Comparison of ENCODE assay signal across 8 mouse cellular contexts in genomic region chr5:88765587-88765986, GRCm38 (mm10). TPM values are rescaled to one million over a fixed set of nuclear protein-coding genes. Genes with fewer than 3 reads are reported as not detected.
A peak's percentile ranks its signal among the peaks of the same experiment; 100 is the strongest.
DNase-seq lines count a peak whose midpoint lies in the region; ATAC-seq and TF ChIP-seq lines count a peak whose summit lies in the region.

No protein-coding gene starts in this region.

- H3K9ac ChIP-seq in kidney, embryonic 16.5 days (replicated peaks; ENCODE audit: low read length): peak overlapping the region; percentile 91
- H3K9ac ChIP-seq in hindbrain, embryonic 16.5 days (ENCODE audit: low read depth, low read length): peak overlapping the region; percentile 85
- H3K9ac ChIP-seq in midbrain, postnatal 0 days (replicated peaks; ENCODE audit: low read length, poor library complexity, severe bottlenecking): peak overlapping the region; percentile 76

- no peaks in the 10 kb centered on the region for H3K27me3 ChIP-seq in kidney, embryonic 16.5 days (ENCODE audit: insufficient read depth, low read length)
- H3K27me3 ChIP-seq in hindbrain, embryonic 16.5 days (replicated peaks; ENCODE audit: control insufficient read depth, insufficient read depth, low read length): no peaks in the 10 kb centered on the region
- no peaks in the 10 kb centered on the region for H3K27me3 ChIP-seq in midbrain, postnatal 0 days (ENCODE audit: insufficient read depth, low read length)

- intact Hi-C loops in left cerebral cortex, postnatal 10 days (cut with DNase I): loop anchor here (5.0 kb wide), 1 partner anchor 88 kb away; the partner anchor contains the start of gene Grsf1

- H3K4me3 ChIP-seq in kidney, embryonic 16.5 days (ENCODE audit: low read length): peak overlapping the region; percentile 87
- H3K4me3 ChIP-seq in hindbrain, embryonic 16.5 days (ENCODE audit: low read length): peak overlapping the region; percentile 92
- peak overlapping the region; percentile 82 for H3K4me3 ChIP-seq in midbrain, postnatal 0 days (ENCODE audit: low read depth, low read length)

- no peaks in the 10 kb centered on the region for H3K9me3 ChIP-seq in kidney, embryonic 16.5 days (ENCODE audit: low read length)
- H3K9me3 ChIP-seq in hindbrain, embryonic 16.5 days (ENCODE audit: control insufficient read depth, low read length): no peaks in the 10 kb centered on the region
- H3K9me3 ChIP-seq in midbrain, postnatal 0 days (ENCODE audit: low read length): no peaks in the 10 kb centered on the region

- 9% methylated on average over 6 of the region's 6 CpGs for WGBS in kidney, embryonic 16.5 days
- 9% methylated on average over 6 of the region's 6 CpGs for WGBS in hindbrain, embryonic 16.5 days
- WGBS in midbrain, postnatal 0 days: 5% methylated on average over 6 of the region's 6 CpGs

- peaks cover 14% of the 10 kb centered on the region; the same call in 1 of the 2 replicates for H3K4me1 ChIP-seq in kidney, embryonic 16.5 days (ENCODE audit: insufficient read depth, low read length)
- H3K4me1 ChIP-seq in hindbrain, embryonic 16.5 days (ENCODE audit: control insufficient read depth, insufficient read depth, low read depth, low read length): peaks cover 12% of the 10 kb centered on the region
- no peaks in the 10 kb centered on the region for H3K4me1 ChIP-seq in midbrain, postnatal 0 days (ENCODE audit: insufficient read depth, low read length)

- H3K36me3 ChIP-seq in kidney, embryonic 16.5 days (ENCODE audit: insufficient read depth, low read length): peaks cover 3% of the 10 kb centered on the region; the same call in 1 of the 2 replicates
- peaks cover 6% of the 10 kb centered on the region; the same call in 1 of the 2 replicates for H3K36me3 ChIP-seq in hindbrain, embryonic 16.5 days (ENCODE audit: control insufficient read depth, insufficient read depth, low read length)
- no peaks in the 10 kb centered on the region; the same call in 1 of the 2 replicates for H3K36me3 ChIP-seq in midbrain, postnatal 0 days (ENCODE audit: insufficient read depth, low read length)

- TF ChIP-seq CTCF in midbrain, postnatal 0 days (IDR thresholded peaks at IDR 0.05): no peak

- peak overlapping the region; percentile 72 for H3K4me2 ChIP-seq in kidney, embryonic 16.5 days (replicated peaks; ENCODE audit: low read depth, low read length)
- peak overlapping the region; percentile 54 for H3K4me2 ChIP-seq in hindbrain, embryonic 16.5 days (ENCODE audit: low read length)
- peak overlapping the region; percentile 69 for H3K4me2 ChIP-seq in midbrain, postnatal 0 days (ENCODE audit: low read depth, low read length, poor library complexity, severe bottlenecking)

- no peak for DNase-seq in kidney, adult 11 months
- DNase-seq in c-Kit-positive CD71-positive TER-119-negative erythroid progenitor cells, embryonic 14.5 days (ENCODE audit: low read depth): peak; percentile 5
- no peak for DNase-seq in midbrain, postnatal 0 days (ENCODE audit: low spot score)
- DNase-seq in left cerebral cortex, postnatal 10 days (ENCODE audit: extremely low spot score in 1 of 2, low spot score in 2 of 2): no peak
- DNase-seq in spleen, postnatal 14 days (ENCODE audit: low spot score in 2 of 2): no peak
- no peak for DNase-seq in gastrocnemius, adult 18-20 months (ENCODE audit: low spot score)

- peak overlapping the region; percentile 89 for H3K27ac ChIP-seq in kidney, embryonic 16.5 days (ENCODE audit: low read length)
- H3K27ac ChIP-seq in hindbrain, embryonic 16.5 days (ENCODE audit: low read depth, low read length): peak overlapping the region; percentile 89
- peak overlapping the region; percentile 73 for H3K27ac ChIP-seq in midbrain, postnatal 0 days (ENCODE audit: low read depth, low read length)

- no peak for ATAC-seq in kidney, embryonic 16.5 days (ENCODE audit: low FRiP score, low TSS enrichment)
- peak; percentile 1; the same call in 1 of the 2 replicates for ATAC-seq in hindbrain, embryonic 16.5 days
- peak; percentile 1; the same call in 1 of the 2 replicates for ATAC-seq in midbrain, postnatal 0 days (ENCODE audit: low FRiP score)

RNA-seq across cellular contexts. Expression of gene Dck, which starts 0.8 kb away (rescaled TPM):
- polyA plus RNA-seq in kidney, embryonic 16.5 days (2015; fragmentation: Nextera tagmentation; extraction: Ambion mirVana): 41.4 and 47.1 TPM in 2 replicates
- 41.7 and 44.1 TPM in 2 replicates for polyA plus RNA-seq in hindbrain, embryonic 16.5 days (2015; fragmentation: Nextera tagmentation; extraction: Ambion mirVana)
- 25.6 and 29.9 TPM in 2 replicates for total RNA-seq in midbrain, postnatal 0 days (2014; rRNA removed)
- polyA plus RNA-seq in midbrain, postnatal 0 days (2015; fragmentation: Nextera tagmentation; extraction: Ambion mirVana): 24.6 and 26.6 TPM in 2 replicates
- total RNA-seq in left cerebral cortex, postnatal 10 days (2021): 10 to 100 TPM; 19.5 to 20.3 TPM
- 1 to 10 TPM; 1.3 TPM for total RNA-seq in gastrocnemius, adult 18-20 months (2021)

RNA-seq across cellular contexts. Expression of gene Mob1b, which starts 44.9 kb away (rescaled TPM):
- 10.3 and 12.1 TPM in 2 replicates for polyA plus RNA-seq in kidney, embryonic 16.5 days (2015; fragmentation: Nextera tagmentation; extraction: Ambion mirVana)
- 7.5 and 9.4 TPM in 2 replicates for polyA plus RNA-seq in hindbrain, embryonic 16.5 days (2015; fragmentation: Nextera tagmentation; extraction: Ambion mirVana)
- total RNA-seq in midbrain, postnatal 0 days (2014; rRNA removed): 10.9 and 16.3 TPM in 2 replicates
- polyA plus RNA-seq in midbrain, postnatal 0 days (2015; fragmentation: Nextera tagmentation; extraction: Ambion mirVana): 5.9 and 7.5 TPM in 2 replicates
- 10 to 100 TPM; 32.3 to 35.2 TPM for total RNA-seq in left cerebral cortex, postnatal 10 days (2021)
- total RNA-seq in gastrocnemius, adult 18-20 months (2021): 10 to 100 TPM; 17.7 to 20.3 TPM

Comparison
In these comparisons a context has a peak if more than half of its experiments do, and no peak if none do; other contexts are left out.
1. RNA of gene Dck, which starts 0.8 kb away (total RNA-seq): 25.6 to 29.9 TPM in midbrain, postnatal 0 days and 19.5 to 20.3 TPM in left cerebral cortex, postnatal 10 days; 1.3 TPM in gastrocnemius, adult 18-20 months; every median in the first group is over 4 times any median in the second.
2. Peak in every context shown above with its lines, with median percentiles within 50 percentile points of each other: H3K27ac ChIP-seq, H3K4me2 ChIP-seq, H3K4me3 ChIP-seq and H3K9ac ChIP-seq.